ENCODE assay signal across 7 mouse cellular contexts in genomic region chr7:122289243-122290111, GRCm38 (mm10). TPM values are rescaled to one million over a fixed set of nuclear protein-coding genes. Genes with fewer than 3 reads are reported as not detected.
DNase-seq lines count a peak whose midpoint lies in the region; ATAC-seq and TF ChIP-seq lines count a peak whose summit lies in the region.

No protein-coding gene starts in this region.

- H3K9me3 ChIP-seq in E14TG2a.4 (ENCODE audit: low read length): no peaks in the 10 kb centered on the region
- H3K9me3 ChIP-seq in embryonic facial prominence, embryonic 12.5 days: no peaks in the 10 kb centered on the region
- H3K9me3 ChIP-seq in liver, embryonic 14.5 days (ENCODE audit: control insufficient read depth, low read length): no peaks in the 10 kb centered on the region
- H3K9me3 ChIP-seq in neural tube, embryonic 11.5 days (ENCODE audit: control insufficient read depth, low read length): no peaks in the 10 kb centered on the region

- H3K4me2 ChIP-seq in embryonic facial prominence, embryonic 12.5 days (replicated peaks): peak overlapping the region; percentile 97
- H3K4me2 ChIP-seq in liver, embryonic 14.5 days (ENCODE audit: low read depth): peak overlapping the region; percentile 57
- H3K4me2 ChIP-seq in neural tube, embryonic 11.5 days (ENCODE audit: low read depth): peak overlapping the region; percentile 86

- H3K4me3 ChIP-seq in E14TG2a.4 (replicated peaks; ENCODE audit: low read length): peak overlapping the region; percentile 88
- H3K4me3 ChIP-seq in embryonic facial prominence, embryonic 12.5 days: peak overlapping the region; percentile 61
- peak overlapping the region; percentile 31 to 49 for H3K4me3 ChIP-seq in liver, embryonic 14.5 days (ENCODE audit: insufficient read depth in 1 of 2, low read depth in 2 of 2, low read length in 2 of 2)
- H3K4me3 ChIP-seq in neural tube, embryonic 11.5 days (ENCODE audit: low read depth, low read length): peak overlapping the region; percentile 56

- peak overlapping the region; percentile 49 for H3K9ac ChIP-seq in embryonic facial prominence, embryonic 12.5 days
- H3K9ac ChIP-seq in liver, embryonic 14.5 days (replicated peaks): no peak overlapping the region
- peak overlapping the region; percentile 35 for H3K9ac ChIP-seq in neural tube, embryonic 11.5 days (ENCODE audit: low read length)

- TF ChIP-seq CTCF in E14TG2a.4 (conservative IDR thresholded peaks at IDR 0.05; ENCODE audit: low read length): no peak
- no peak for TF ChIP-seq CTCF in liver, embryonic 14.5 days (IDR thresholded peaks at IDR 0.05; ENCODE audit: low read depth)

- peak; percentile 25 for DNase-seq in adrenal gland, postnatal 10 days
- no peak for DNase-seq in liver, embryonic 14.5 days (ENCODE audit: low read depth in 3 of 3, low spot score in 3 of 3)
- DNase-seq in neural tube, embryonic 11.5 days (ENCODE audit: low spot score): peak; percentile 46
- DNase-seq in thymus, adult 18-20 months: peak; percentile 66 to 74

- no peak overlapping the region for H3K27ac ChIP-seq in embryonic facial prominence, embryonic 12.5 days
- H3K27ac ChIP-seq in liver, embryonic 14.5 days: no peak overlapping the region
- H3K27ac ChIP-seq in neural tube, embryonic 11.5 days (ENCODE audit: low read depth, low read length): no peak overlapping the region

- H3K36me3 ChIP-seq in E14TG2a.4 (ENCODE audit: insufficient read depth, low read length): no peaks in the 10 kb centered on the region
- H3K36me3 ChIP-seq in embryonic facial prominence, embryonic 12.5 days: no peaks in the 10 kb centered on the region
- H3K36me3 ChIP-seq in liver, embryonic 14.5 days (replicated peaks; ENCODE audit: control insufficient read depth, insufficient read depth, low read depth): no peaks in the 10 kb centered on the region
- no peaks in the 10 kb centered on the region for H3K36me3 ChIP-seq in neural tube, embryonic 11.5 days (ENCODE audit: control insufficient read depth, insufficient read depth, low read length)

- peaks cover 17% of the 10 kb centered on the region for H3K4me1 ChIP-seq in E14TG2a.4 (replicated peaks; ENCODE audit: low read depth, low read length)
- H3K4me1 ChIP-seq in embryonic facial prominence, embryonic 12.5 days: peaks cover 11% of the 10 kb centered on the region; the same call in 1 of the 2 replicates
- H3K4me1 ChIP-seq in liver, embryonic 14.5 days (replicated peaks; ENCODE audit: control insufficient read depth in 2 of 2, insufficient read depth in 2 of 2, low read length in 1 of 2): no peaks in the 10 kb centered on the region
- H3K4me1 ChIP-seq in neural tube, embryonic 11.5 days (ENCODE audit: control insufficient read depth, insufficient read depth, low read length): peaks cover 7% of the 10 kb centered on the region; the same call in 1 of the 2 replicates

- under 1% methylated on average over 63 of the region's 66 CpGs for WGBS in embryonic facial prominence, embryonic 12.5 days
- under 1% methylated on average over 61 of the region's 66 CpGs for WGBS in liver, embryonic 14.5 days (ENCODE audit: insufficient replicate concordance)
- under 1% methylated on average over 64 of the region's 66 CpGs for WGBS in neural tube, embryonic 11.5 days

- peaks cover 61% of the 10 kb centered on the region for H3K27me3 ChIP-seq in E14TG2a.4 (ENCODE audit: insufficient read depth, low read length)
- H3K27me3 ChIP-seq in embryonic facial prominence, embryonic 12.5 days: peaks cover 45% of the 10 kb centered on the region
- peaks cover 26% of the 10 kb centered on the region for H3K27me3 ChIP-seq in liver, embryonic 14.5 days (ENCODE audit: control insufficient read depth, insufficient read depth, low read length)
- H3K27me3 ChIP-seq in neural tube, embryonic 11.5 days (ENCODE audit: control insufficient read depth, insufficient read depth, low read length): peaks cover 25% of the 10 kb centered on the region

- peak; percentile 57 for ATAC-seq in embryonic facial prominence, embryonic 12.5 days (ENCODE audit: insufficient number of reproducible peaks, insufficient read depth, low FRiP score, low TSS enrichment)
- peak; percentile 9 to 34; a peak in 2 of 4 replicates for ATAC-seq in hematopoietic stem cell, adult 5-6 weeks (replicated peaks in 1 of 2; ENCODE audit: insufficient read depth in 1 of 2, low FRiP score in 2 of 2, low TSS enrichment in 1 of 2, low read depth in 1 of 2, poor library complexity in 2 of 2, severe bottlenecking in 2 of 2)
- 0 out of 2 replicates have a peak, but pooled peaks have one; percentile 6 for ATAC-seq in liver, embryonic 14.5 days (ENCODE audit: insufficient read depth)
- peak; percentile 32 for ATAC-seq in neural tube, embryonic 11.5 days (ENCODE audit: insufficient read depth, low FRiP score, low TSS enrichment)

- no peak for TF ChIP-seq EP300 in liver, embryonic 14.5 days (IDR thresholded peaks at IDR 0.05; ENCODE audit: low read depth)

RNA-seq across cellular contexts. Expression of gene Prkcb, which starts 0.9 kb away (rescaled TPM):
- total RNA-seq in adrenal gland, postnatal 10 days (2021): 10 to 100 TPM; 13.4 to 13.5 TPM
- polyA plus RNA-seq in embryonic facial prominence, embryonic 12.5 days (2016; fragmentation: Nextera tagmentation; extraction: Ambion mirVana): 4.6 and 5.6 TPM in 2 replicates
- total RNA-seq in hematopoietic stem cell, adult 5-6 weeks (2017): 11.8 and 15.6 TPM in 2 replicates
- polyA plus RNA-seq in liver, embryonic 14.5 days (2012; rRNA removed): 1.6 TPM in 2 replicates
- polyA plus RNA-seq in liver, embryonic 14.5 days (2014; fragmentation: Nextera tagmentation; extraction: Ambion mirVana): 2.3 and 2.4 TPM in 2 replicates
- 13.4 and 14.2 TPM in 2 replicates for polyA plus RNA-seq in neural tube, embryonic 11.5 days (2014; fragmentation: Nextera tagmentation; extraction: Ambion mirVana)

Comparison
In these comparisons a context has a peak if more than half of its experiments do, and no peak if none do; other contexts are left out.
1. DNase-seq: peak in adrenal gland, postnatal 10 days (single experiment), neural tube, embryonic 11.5 days (single experiment) and thymus, adult 18-20 months (2 of 2); none in liver, embryonic 14.5 days (0 of 3).
2. ATAC-seq: peak in every context shown above with its lines; median percentile 57 in embryonic facial prominence, embryonic 12.5 days; 32 in neural tube, embryonic 11.5 days; 22 in hematopoietic stem cell, adult 5-6 weeks; 6 in liver, embryonic 14.5 days.
3. Peak in every context shown above with its lines, with median percentiles within 50 percentile points of each other: H3K4me3 ChIP-seq and H3K4me2 ChIP-seq.